Mouse (Mus musculus): ENCODE measurements around the gene Il18bp. TPM values are rescaled to one million over a fixed set of nuclear protein-coding genes. Genes with fewer than 3 reads are reported as not detected.

The Il18bp gene
- total RNA-seq (2023): 10 to 100 TPM; 10.8 to 11.9 TPM

DNA sequence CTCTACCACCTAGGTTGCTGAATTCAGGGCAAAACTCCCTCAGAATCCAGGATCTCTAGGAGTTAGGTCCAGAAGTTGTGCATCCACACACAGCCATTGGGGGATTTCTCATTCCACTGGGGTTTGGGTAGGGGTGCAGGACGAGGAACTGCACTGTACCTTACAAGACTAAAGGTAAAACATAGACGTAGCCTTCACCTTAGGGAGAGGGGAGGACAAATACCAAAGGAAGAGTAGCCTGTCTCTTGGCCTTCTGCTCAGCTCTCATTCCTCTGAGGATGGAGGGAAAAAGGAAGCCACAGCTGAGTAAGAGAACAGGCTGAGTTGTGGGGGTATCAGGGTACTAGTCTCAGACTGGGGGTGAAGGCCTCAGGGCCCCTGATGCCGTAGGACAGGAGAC lies at the start of gene Il18bp:
Gene Il18bp, minus strand, starts transcription at position 101 of the 400 bp plus-strand sequence.

DNA sequence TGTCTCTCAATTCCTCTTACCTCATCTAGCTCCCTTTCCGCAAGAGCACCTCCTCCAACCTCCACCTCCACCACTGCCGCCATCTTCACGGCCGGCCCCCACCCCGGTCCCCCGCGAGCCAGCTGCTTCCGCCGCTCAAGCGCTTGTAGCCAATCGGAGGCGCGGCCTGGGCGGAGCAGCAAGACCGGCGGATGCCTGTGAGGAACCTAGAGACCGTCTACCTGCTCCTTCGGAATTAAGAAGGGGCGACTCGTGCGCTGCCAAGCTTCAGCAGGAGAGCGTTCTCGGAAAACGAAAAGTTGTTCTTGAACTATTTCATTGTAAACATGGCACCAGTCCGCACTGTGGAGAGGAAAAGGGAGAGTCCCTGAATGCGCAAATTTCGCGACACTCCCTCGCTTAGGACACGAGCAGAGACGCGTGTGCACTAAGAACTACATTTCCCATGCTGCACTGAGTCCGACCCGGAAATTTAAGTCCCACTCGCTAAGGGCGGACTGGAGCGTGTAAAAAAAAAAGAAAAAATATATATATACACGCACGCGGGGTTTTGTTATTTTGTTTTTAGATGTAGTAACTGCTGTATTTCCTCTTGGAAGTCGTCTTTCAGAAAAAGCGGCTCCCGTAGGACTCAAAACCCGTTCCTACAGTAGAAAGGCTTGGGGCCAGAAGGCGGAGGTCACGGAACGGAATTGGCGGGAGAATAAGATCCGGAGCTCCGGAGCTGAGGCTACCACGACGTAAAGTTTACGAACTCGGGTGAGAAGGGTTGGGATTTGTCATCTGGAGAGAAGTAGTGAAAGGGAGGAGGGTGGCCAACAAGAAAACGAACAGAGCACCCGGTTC lies 46.8 kb upstream of the Il18bp start, which contains the start of the genes Rnf121, Xndc1 and Xntrpc:
Gene Rnf121, minus strand, starts transcription at position 424 of the 846 bp plus-strand sequence.
Gene Xndc1, plus strand, starts transcription at position 466 of the 846 bp plus-strand sequence.
Gene Xntrpc, plus strand, starts transcription at position 668 of the 846 bp plus-strand sequence.

Other genes with a start within 250 kb of the Il18bp start
- not detected for gene Phox2a, start 200.4 kb downstream of the Il18bp start, total RNA-seq (2023)
- 10 to 100 TPM; 45.1 to 57.0 TPM for gene Inppl1, start 180.5 kb downstream of the Il18bp start, total RNA-seq (2023)
- gene Folr2, start 161.5 kb downstream of the Il18bp start, total RNA-seq (2023): 1 to 10 TPM; 1.1 to 1.2 TPM
- 10 to 100 TPM; 79.4 to 88.5 TPM for gene Anapc15, start 155.0 kb downstream of the Il18bp start, total RNA-seq (2023)
- gene Folr1, start 147.9 kb downstream of the Il18bp start, total RNA-seq (2023): not detected
- 10 to 100 TPM; 61.3 to 73.3 TPM for gene Lamtor1, start 112.8 kb downstream of the Il18bp start, total RNA-seq (2023)
- not detected for gene Tomt, start 112.3 kb downstream of the Il18bp start, total RNA-seq (2023)
- gene Lrrc51, start 84.8 kb downstream of the Il18bp start, total RNA-seq (2023): 1 to 10 TPM; 1.3 to 2.0 TPM
- gene Numa1, start 84.6 kb downstream of the Il18bp start, total RNA-seq (2023): 100 to 1,000 TPM; 269 to 277 TPM
- 10 to 100 TPM; 41.2 to 41.7 TPM for gene Rnf121, start 46.8 kb upstream of the Il18bp start, total RNA-seq (2023)
- gene Xndc1, start 46.8 kb upstream of the Il18bp start, total RNA-seq (2023): 10 to 100 TPM; 56.4 to 59.1 TPM
- 1 to 10 TPM; 5.1 to 7.1 TPM for gene Xntrpc, start 47.0 kb upstream of the Il18bp start, total RNA-seq (2023)
- 1 to 10 TPM; 2.4 to 3.8 TPM for gene Trpc2, start 64.4 kb upstream of the Il18bp start, total RNA-seq (2023)
- not detected for gene Art1, start 83.1 kb upstream of the Il18bp start, total RNA-seq (2023)
- gene Art5, start 90.8 kb upstream of the Il18bp start, total RNA-seq (2023): 1 to 10 TPM; 1.0 to 2.2 TPM
- not detected for gene Chrna10, start 98.1 kb upstream of the Il18bp start, total RNA-seq (2023)
- 100 to 1,000 TPM; 103 to 111 TPM for gene Nup98, start 191.5 kb upstream of the Il18bp start, total RNA-seq (2023)
- gene Pgap2, start 191.5 kb upstream of the Il18bp start, total RNA-seq (2023): 10 to 100 TPM; 52.2 to 57.9 TPM
- 100 to 1,000 TPM; 142 to 157 TPM for gene Rhog, start 237.4 kb upstream of the Il18bp start, total RNA-seq (2023)
- 10 to 100 TPM; 82.9 to 83.7 TPM for gene Stim1, start 249.1 kb upstream of the Il18bp start, total RNA-seq (2023)

Measured in B cell, adult 67 days (primary cell).